Mouse (Mus musculus) erythroblast, embryonic 14.5 days (primary cell): Measurements from ENCODE around the gene Bcr.

Experiments used
- GATA1 ChIP-seq: IDR thresholded peaks from 2 replicates; pipeline ENCODE4 v1.6.1; 2012; ENCODE audit warnings: low read length, inconsistent platforms, mixed read lengths
- TAL1 ChIP-seq: IDR thresholded peaks from 3 replicates; pipeline ENCODE4 v1.6.1; 2012; ENCODE audit warnings: low read length, inconsistent platforms, mixed read lengths

DNA sequence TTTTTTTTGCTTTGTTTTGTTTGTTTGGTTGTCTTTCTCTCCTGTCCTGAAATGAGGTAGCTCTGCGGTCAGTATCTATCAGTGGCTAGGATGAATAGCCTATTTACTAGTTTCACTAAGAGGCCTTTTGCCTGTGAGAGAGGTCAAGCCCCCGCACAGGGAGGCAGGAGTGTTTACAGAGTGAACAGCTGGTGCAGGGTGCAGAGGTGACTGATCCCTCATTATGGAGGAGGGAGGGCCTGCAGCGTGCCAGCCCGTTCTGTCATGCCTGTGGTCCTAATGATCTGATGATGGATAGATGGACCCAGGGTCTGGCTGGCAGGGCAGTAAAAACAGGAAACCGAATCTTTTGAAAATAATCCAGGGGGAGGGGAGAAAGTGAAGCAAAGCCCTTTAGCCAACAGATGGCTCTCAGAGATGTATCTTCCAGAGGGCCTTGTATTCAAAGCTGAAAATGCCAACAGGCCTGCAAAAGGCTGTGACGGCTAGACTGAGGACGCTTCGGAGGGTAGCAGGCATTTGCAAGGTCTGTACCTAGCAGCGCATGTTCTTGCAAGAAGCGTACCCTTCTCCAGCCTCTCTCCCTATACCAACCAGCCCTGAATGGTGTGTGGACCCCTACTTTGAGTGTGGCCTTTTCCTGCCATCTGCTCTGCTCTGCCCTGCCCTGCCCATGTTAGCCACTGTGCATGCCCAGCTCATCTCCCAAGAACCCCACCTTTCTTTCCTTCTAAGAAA, 38.2 kb downstream of the Bcr start:
- TF ChIP-seq TAL1 (no peak), GATA1 (no peak)
